Mouse (Mus musculus) MEL (cell line): ENCODE results near the gene Uvssa. TPM values are rescaled to one million over a fixed set of nuclear protein-coding genes. Genes with fewer than 3 reads are reported as not detected.

Source experiments
- DNase-seq: peaks from one replicate; pipeline ENCODE4 v3.0.0; 2011; ENCODE audit warnings: low read depth, low spot score
- H3K27ac ChIP-seq: 2 replicates; pipeline ENCODE4 v1.5.1; 2012; ENCODE audit warnings: low read depth, mild to moderate bottlenecking, control low read depth, low read length, moderate library complexity; ENCODE audit not compliant: control insufficient read depth
- H3K27me3 ChIP-seq, 2 experiments: fragments of 150-350 bp in 1 of 2; sonication (generic) in 1 of 2; 2 replicates each; pipeline ENCODE4 v1.6.1; 2012; ENCODE audit warnings: low read length in 2 of 2, mild to moderate bottlenecking in 2 of 2, improper control_type of control experiment in 1 of 2, moderate library complexity in 1 of 2; ENCODE audit not compliant: insufficient read depth in 2 of 2, control insufficient read depth in 1 of 2
- H3K36me3 ChIP-seq, 2 experiments: 2 replicates each; pipeline ENCODE4 v1.6.1; 2012 to 2014; ENCODE audit warnings: low read length in 2 of 2, improper control_type of control experiment in 1 of 2, inconsistent platforms in 1 of 2, mild to moderate bottlenecking in 1 of 2; ENCODE audit not compliant: insufficient read depth in 2 of 2, control insufficient read depth in 1 of 2
- H3K4me1 ChIP-seq, 2 experiments: fragments of 150-350 bp in 1 of 2; sonication (generic) in 1 of 2; 2 replicates each; pipeline ENCODE4 v1.6.1; 2012; ENCODE audit warnings: low read length in 2 of 2, improper control_type of control experiment in 1 of 2, mild to moderate bottlenecking in 1 of 2; ENCODE audit not compliant: insufficient read depth in 2 of 2, control insufficient read depth in 1 of 2
- H3K4me3 ChIP-seq, 2 experiments: fragments of 150-350 bp in 1 of 2; sonication (generic) in 1 of 2; 2 replicates each; pipeline ENCODE4 v1.5.1; 2012; ENCODE audit warnings: low read depth in 2 of 2, low read length in 2 of 2, mild to moderate bottlenecking in 2 of 2, moderate library complexity in 2 of 2, control low read depth in 1 of 2, improper control_type of control experiment in 1 of 2; ENCODE audit not compliant: control insufficient read depth in 1 of 2, insufficient read depth in 1 of 2
- H3K79me2 ChIP-seq: 2 replicates; pipeline ENCODE4 v1.6.1; 2012; ENCODE audit warnings: mild to moderate bottlenecking, low read length, moderate library complexity; ENCODE audit not compliant: control insufficient read depth, poor library complexity, insufficient read depth
- H3K9ac ChIP-seq: 2 replicates; pipeline ENCODE4 v1.6.1; 2012; ENCODE audit warnings: low read depth, mild to moderate bottlenecking, control low read depth, low read length, moderate library complexity; ENCODE audit not compliant: control insufficient read depth, poor library complexity, severe bottlenecking
- H3K9me3 ChIP-seq: fragments of 150-350 bp; sonication (generic); replicated peaks from 2 replicates; pipeline ENCODE4 v1.6.1; 2012; ENCODE audit warnings: mild to moderate bottlenecking, low read length, improper control_type of control experiment, moderate library complexity; ENCODE audit not compliant: insufficient read depth
- BHLHE40 ChIP-seq: IDR thresholded peaks from 2 replicates; pipeline ENCODE4 v1.6.1; 2012; ENCODE audit warnings: low read depth, mild to moderate bottlenecking, inconsistent platforms, low read length, improper control_type of control experiment, borderline replicate concordance
- CHD1 ChIP-seq: IDR thresholded peaks from 2 replicates; pipeline ENCODE4 v1.6.1; 2012; ENCODE audit warnings: low read depth, mild to moderate bottlenecking, inconsistent platforms, low read length, improper control_type of control experiment
- CHD2 ChIP-seq: IDR thresholded peaks from 2 replicates; pipeline ENCODE4 v1.6.1; 2011; ENCODE audit warnings: low read length, improper control_type of control experiment
- CTCF ChIP-seq, 3 experiments: IDR thresholded peaks in 2 of 3; conservative IDR thresholded peaks in 1 of 3; 2 replicates each; pipeline ENCODE4 v1.5.1; 2011 to 2012; ENCODE audit warnings: low read length in 3 of 3, low read depth in 2 of 3, mild to moderate bottlenecking in 2 of 3, improper control_type of control experiment in 1 of 3, inconsistent platforms in 1 of 3, mixed read lengths in 1 of 3, moderate library complexity in 1 of 3; ENCODE audit not compliant: control insufficient read depth in 1 of 3, insufficient read depth in 1 of 3, poor library complexity in 1 of 3, severe bottlenecking in 1 of 3
- ELF1 ChIP-seq: IDR thresholded peaks from 2 replicates; pipeline ENCODE4 v1.6.1; 2014; ENCODE audit warnings: low read depth, mild to moderate bottlenecking, inconsistent platforms, low read length, improper control_type of control experiment, moderate library complexity
- EP300 ChIP-seq, 2 experiments: IDR thresholded peaks; 2 replicates each; pipeline ENCODE4 v1.6.1; 2011; ENCODE audit warnings: improper control_type of control experiment in 2 of 2, low read length in 2 of 2, low read depth in 1 of 2, mild to moderate bottlenecking in 1 of 2
- ETS1 ChIP-seq: IDR thresholded peaks from 2 replicates; pipeline ENCODE4 v1.6.1; 2012; ENCODE audit warnings: low read depth, mild to moderate bottlenecking, inconsistent platforms, low read length, improper control_type of control experiment, moderate library complexity
- GATA1 ChIP-seq: IDR thresholded peaks from 2 replicates; pipeline ENCODE4 v1.6.1; 2011; ENCODE audit warnings: low read depth, low read length, improper control_type of control experiment
- HCFC1 ChIP-seq: IDR thresholded peaks from 2 replicates; pipeline ENCODE4 v1.6.1; 2012; ENCODE audit warnings: low read depth, mild to moderate bottlenecking, inconsistent platforms, low read length, improper control_type of control experiment, moderate library complexity
- KAT2A ChIP-seq: conservative IDR thresholded peaks from 2 replicates; pipeline ENCODE4 v1.6.1; 2012; ENCODE audit warnings: low read depth, low read length, improper control_type of control experiment, inconsistent platforms
- MAX ChIP-seq: IDR thresholded peaks from 2 replicates; pipeline ENCODE4 v1.6.1; 2011; ENCODE audit warnings: low read length, improper control_type of control experiment
- MAZ ChIP-seq: IDR thresholded peaks from 2 replicates; pipeline ENCODE4 v1.6.1; 2012; ENCODE audit warnings: low read depth, mild to moderate bottlenecking, inconsistent platforms, low read length, improper control_type of control experiment
- MYC ChIP-seq: IDR thresholded peaks from 2 replicates; pipeline ENCODE4 v1.6.1; 2011; ENCODE audit warnings: low read depth, mild to moderate bottlenecking, low read length, improper control_type of control experiment, moderate library complexity
- NELFE ChIP-seq: IDR thresholded peaks from 2 replicates; pipeline ENCODE4 v1.6.1; 2011; ENCODE audit warnings: low read depth, low read length, improper control_type of control experiment
- NRF1 ChIP-seq: IDR thresholded peaks from 2 replicates; pipeline ENCODE4 v1.6.1; 2014; ENCODE audit warnings: low read depth, mild to moderate bottlenecking, inconsistent platforms, low read length, improper control_type of control experiment, moderate library complexity; ENCODE audit not compliant: poor library complexity, insufficient read depth, severe bottlenecking
- POLR2A ChIP-seq, 2 experiments: IDR thresholded peaks; 2 replicates each; pipeline ENCODE4 v1.6.1; 2011 to 2012; ENCODE audit warnings: low read length in 2 of 2, mild to moderate bottlenecking in 2 of 2, control low read depth in 1 of 2, improper control_type of control experiment in 1 of 2, low read depth in 1 of 2, moderate library complexity in 1 of 2; ENCODE audit not compliant: control insufficient read depth in 1 of 2, insufficient read depth in 1 of 2, poor library complexity in 1 of 2
- POLR2AphosphoS2 ChIP-seq: IDR thresholded peaks from 2 replicates; pipeline ENCODE4 v1.6.1; 2011; ENCODE audit warnings: low read length, improper control_type of control experiment
- POLR2AphosphoS5 ChIP-seq: IDR thresholded peaks from 2 replicates; pipeline ENCODE4 v1.6.1; 2012; ENCODE audit warnings: low read depth, borderline replicate concordance, mild to moderate bottlenecking, inconsistent platforms, low read length, moderate library complexity, mixed read lengths
- RAD21 ChIP-seq: IDR thresholded peaks from 2 replicates; pipeline ENCODE4 v1.6.1; 2011; ENCODE audit warnings: mild to moderate bottlenecking, low read depth, low read length, improper control_type of control experiment
- SIN3A ChIP-seq: IDR thresholded peaks from 2 replicates; pipeline ENCODE4 v1.6.1; 2012; ENCODE audit warnings: low read length, improper control_type of control experiment, inconsistent platforms
- SMC3 ChIP-seq: IDR thresholded peaks from 2 replicates; pipeline ENCODE4 v1.6.1; 2011; ENCODE audit warnings: low read depth, low read length, improper control_type of control experiment
- TAL1 ChIP-seq: IDR thresholded peaks from 2 replicates; pipeline ENCODE4 v1.6.1; 2012; ENCODE audit warnings: mild to moderate bottlenecking, inconsistent platforms, low read length, moderate library complexity, mixed read lengths
- TBP ChIP-seq: IDR thresholded peaks from 2 replicates; pipeline ENCODE4 v1.8.0; 2011; ENCODE audit warnings: low read depth, low read length, improper control_type of control experiment
- TCF12 ChIP-seq: IDR thresholded peaks from 2 replicates; pipeline ENCODE4 v1.6.1; 2014; ENCODE audit warnings: low read depth, mild to moderate bottlenecking, inconsistent platforms, low read length, improper control_type of control experiment, moderate library complexity
- UBTF ChIP-seq: IDR thresholded peaks from 2 replicates; pipeline ENCODE4 v1.6.1; 2012; ENCODE audit warnings: low read depth, mild to moderate bottlenecking, inconsistent platforms, low read length, improper control_type of control experiment, moderate library complexity, borderline replicate concordance; ENCODE audit not compliant: insufficient read depth
- USF1 ChIP-seq: IDR thresholded peaks from 2 replicates; pipeline ENCODE4 v1.6.1; 2014; ENCODE audit warnings: low read depth, mild to moderate bottlenecking, inconsistent platforms, low read length, improper control_type of control experiment, moderate library complexity
- ZC3H11A ChIP-seq: IDR thresholded peaks from 2 replicates; pipeline ENCODE4 v1.6.1; 2012; ENCODE audit warnings: low read depth, mild to moderate bottlenecking, inconsistent platforms, low read length, improper control_type of control experiment
- ZMIZ1 ChIP-seq: IDR thresholded peaks from 2 replicates; pipeline ENCODE4 v1.6.1; 2012; ENCODE audit warnings: low read depth, mild to moderate bottlenecking, inconsistent platforms, low read length, improper control_type of control experiment, moderate library complexity
- ZNF384 ChIP-seq: IDR thresholded peaks from 2 replicates; pipeline ENCODE4 v1.6.1; 2012; ENCODE audit warnings: low read depth, mild to moderate bottlenecking, inconsistent platforms, low read length, improper control_type of control experiment
- polyA plus RNA-seq, 2 experiments: library from polyadenylated mRNA; stranded (reverse) in 1 of 2; unstranded in 1 of 2; fragments of >175 nt in 1 of 2; fragments of >200 nt in 1 of 2; gene quantifications; 2 replicates each; pipeline versions ENCODE4 v1.2.1 to v1.2.4; 2012; ENCODE audit warnings: low replicate concordance in 2 of 2, low read depth in 1 of 2; ENCODE audit not compliant: insufficient read length in 2 of 2, insufficient read depth in 1 of 2, missing spikeins in 1 of 2
- total RNA-seq: library from RNA; depleted of rRNA; stranded (reverse); fragments of 300-350 nt; gene quantifications from 2 replicates; pipeline ENCODE4 v1.2.3, GENCODE M21; 2012; rRNA removed

The Uvssa gene
- total RNA-seq (4.7 and 6.3 TPM in 2 replicates), polyA plus RNA-seq (10 to 100 TPM in 1 of 2 experiments, not detected in 1; 10.6 TPM)

- TF ChIP-seq GATA1 (no peak), RAD21 (peak; percentile 21; the same call in 1 of the 2 replicates), MAZ (peak; percentile 97), EP300 (IDR thresholded peaks at IDR 0.05; ENCODE audit: low read depth in 1 of 2, low read length in 2 of 2) (0 out of 4 replicates have a peak, but pooled peaks of 1 of the 2 experiments have one; percentile 29), ZMIZ1 (peak; percentile 76), HCFC1 (peak; percentile 95), ZC3H11A (no peak), CHD2 (no peak), ETS1 (peak; percentile 72; the same call in 1 of the 2 replicates), SMC3 (peak; percentile 59), CTCF (IDR thresholded peaks at IDR 0.05 in 2 of 3, conservative IDR thresholded peaks at IDR 0.05 in 1 of 3; ENCODE audit: control insufficient read depth in 1 of 3, insufficient read depth in 1 of 3, low read depth in 2 of 3, low read length in 3 of 3, poor library complexity in 1 of 3, severe bottlenecking in 1 of 3) (peak in 1 of 3 experiments; percentile 48; a peak in 3 of 6 replicates), POLR2A (IDR thresholded peaks at IDR 0.05; ENCODE audit: control insufficient read depth in 1 of 2, insufficient read depth in 1 of 2, low read depth in 1 of 2, low read length in 2 of 2, poor library complexity in 1 of 2) (peak; percentile 95 to 97), SIN3A (peak; percentile 94), NELFE (peak; percentile 95), ZNF384 (no peak), TCF12 (peak; percentile 73), MAX (peak; percentile 70; the same call in 1 of the 2 replicates), POLR2AphosphoS2 (peak; percentile 88), TBP (peak; percentile 73), TAL1 (no peak), MYC (peak; percentile 59; the same call in 1 of the 2 replicates), NRF1 (peak; percentile 100; the same call in 1 of the 2 replicates), KAT2A (peak; percentile 80), USF1 (0 out of 2 replicates have a peak, but pooled peaks have one; percentile 47), ELF1 (peak; percentile 93), BHLHE40 (no peak), UBTF (peak; percentile 31; the same call in 1 of the 2 replicates), POLR2AphosphoS5 (0 out of 2 replicates have a peak, but pooled peaks have one; percentile 68), CHD1 (no peak)
- peak; percentile 100 for DNase-seq
- Histone ChIP-seq H3K79me2 (peaks cover 7% of the 10 kb centered on the region; the same call in 1 of the 2 replicates), H3K9ac (peak within 1 kb of the TSS; percentile 88), H3K4me3 (peak within 1 kb of the TSS; percentile 81 to 84), H3K27me3 (no peaks in the 10 kb centered on the region), H3K27ac (peak within 1 kb of the TSS; percentile 96), H3K36me3 (peaks cover 3 to 4% of the 10 kb centered on the region in 2 experiments; a peak in 3 of 4 replicates), H3K9me3 (no peaks in the 10 kb centered on the region), H3K4me1 (peaks cover 0 to 5% of the 10 kb centered on the region in 2 experiments; a peak in 3 of 4 replicates)
Observed at GRCm38 (mm10) chr5:33378302-33378854, at the start of gene Uvssa. Gene Uvssa (plus strand): TSS chr5:33378549.
